Mouse (Mus musculus) regulatory T cell (primary cell): ENCODE measurements around the gene Gckr.

Source experiments
- in situ Hi-C: fragments of 300-600 bp; cut with MboI, MseI; formaldehyde crosslinking; loops from one replicate; pipeline ENCODE4 v1.15.1; 2025; ENCODE audit warnings: high pct_unique_total_duplicates

The Gckr gene

GRCm38 (mm10) chr5:31297047-31297757 is at the start of gene Gckr:
Gene Gckr, plus strand, starts transcription at chr5:31297443.
- in situ Hi-C loops: no loop called here

GRCm38 (mm10) chr5:31250716-31251115 is 46.5 kb upstream of the Gckr start:
- in situ Hi-C loops: no loop called here

GRCm38 (mm10) chr5:31251541-31252101 is 45.6 kb upstream of the Gckr start, which contains the start of gene Krtcap3:
Gene Krtcap3, plus strand, starts transcription at chr5:31251691.
- in situ Hi-C loops: no loop called here

- in situ Hi-C loops: no loop called here
These were observed 45.1 kb upstream of the Gckr start for GRCm38 (mm10) chr5:31252151-31252550.

GRCm38 (mm10) chr5:31252795-31253545 is 44.3 kb upstream of the Gckr start:
- in situ Hi-C loops: no loop called here

- in situ Hi-C loops: no loop called here
These were observed 43.4 kb upstream of the Gckr start for GRCm38 (mm10) chr5:31253806-31254205.

- in situ Hi-C loops: no loop called here
These were observed 42.8 kb upstream of the Gckr start for GRCm38 (mm10) chr5:31254452-31254851.

- in situ Hi-C loops: no loop called here
These were observed 42.3 kb upstream of the Gckr start for GRCm38 (mm10) chr5:31254901-31255300.

GRCm38 (mm10) chr5:31255381-31255780 is 41.9 kb upstream of the Gckr start:
- in situ Hi-C loops: no loop called here

- in situ Hi-C loops: no loop called here
These were observed 41.3 kb upstream of the Gckr start for GRCm38 (mm10) chr5:31255971-31256370.

GRCm38 (mm10) chr5:31257616-31258015 is 39.6 kb upstream of the Gckr start:
- in situ Hi-C loops: no loop called here

- in situ Hi-C loops: no loop called here
These were observed 31.1 kb upstream of the Gckr start for GRCm38 (mm10) chr5:31266101-31266500.

- in situ Hi-C loops: no loop called here
These were observed 29.6 kb upstream of the Gckr start for GRCm38 (mm10) chr5:31267686-31268085.

- in situ Hi-C loops: no loop called here
These were observed 24.2 kb upstream of the Gckr start for GRCm38 (mm10) chr5:31273018-31273417.

GRCm38 (mm10) chr5:31279245-31279988 is 17.8 kb upstream of the Gckr start:
- in situ Hi-C loops: no loop called here

- in situ Hi-C loops: no loop called here
These were observed 9.0 kb upstream of the Gckr start for GRCm38 (mm10) chr5:31288225-31288624.

GRCm38 (mm10) chr5:31288655-31289054 is 8.6 kb upstream of the Gckr start:
- in situ Hi-C loops: no loop called here

GRCm38 (mm10) chr5:31289626-31290230 is 7.5 kb upstream of the Gckr start:
- in situ Hi-C loops: loop anchor here (5.0 kb wide), 1 partner anchor 87 kb away; the partner anchor contains the start of gene Zfp513

GRCm38 (mm10) chr5:31290521-31291360 is 6.5 kb upstream of the Gckr start, which contains the start of gene Ift172:
Gene Ift172, minus strand, starts transcription at chr5:31291116.
- in situ Hi-C loops: loop anchor here (5.0 kb wide), 1 partner anchor 88 kb away; the partner anchor contains the start of gene Zfp513

GRCm38 (mm10) chr5:31291361-31291688 is 5.9 kb upstream of the Gckr start:
- in situ Hi-C loops: loop anchor here (5.0 kb wide), 1 partner anchor 89 kb away; the partner anchor contains the start of gene Zfp513
